Mouse (Mus musculus): ENCODE data around the gene Pik3cg. TPM values are rescaled to one million over a fixed set of nuclear protein-coding genes. Genes with fewer than 3 reads are reported as not detected.
"Not testable (repeated sequence)": the region's sequence is repeated elsewhere in the genome, so short reads cannot be mapped to it uniquely, and the experiment has no call there.

Pik3cg gene
- total RNA-seq (2014; rRNA removed; ENCODE audit: low replicate concordance) (0.61 and 2.1 TPM in 2 replicates), polyA plus RNA-seq (2015; fragmentation: Nextera tagmentation; extraction: Ambion mirVana) (0.57 and 0.66 TPM in 2 replicates)

GRCm38 (mm10) chr12:32207948-32208891 is at the start of gene Pik3cg:
Gene Pik3cg (minus strand): TSS chr12:32208659.
- H3K36me3 ChIP-seq (replicated peaks; ENCODE audit: control insufficient read depth, insufficient read depth, low read length): no peaks in the 10 kb centered on the region
- TF ChIP-seq CTCF (IDR thresholded peaks at IDR 0.05; ENCODE audit: low read depth): no peak
- no peak for TF ChIP-seq EP300 (IDR thresholded peaks at IDR 0.05; ENCODE audit: low read depth)
- no peaks in the 10 kb centered on the region for H3K9me3 ChIP-seq (replicated peaks; ENCODE audit: control insufficient read depth, low read length)
- peak within 1 kb of the TSS; percentile 37 for H3K4me3 ChIP-seq (ENCODE audit: low read depth, low read length)
- H3K9ac ChIP-seq (replicated peaks; ENCODE audit: low read depth, low read length): 0 out of 2 replicates have a peak within 1 kb of the TSS, but pooled peaks have one; percentile 26
- ATAC-seq (ENCODE audit: insufficient read depth, low read depth) (0 out of 2 replicates have a peak, but pooled peaks have one; percentile 41), DNase-seq (ENCODE audit: low spot score) (no peak)
- 52% methylated on average over 22 of the region's 22 CpGs for whole genome bisulfite sequencing
- H3K4me2 ChIP-seq (ENCODE audit: low read depth, low read length): peak within 1 kb of the TSS; percentile 47
- H3K4me1 ChIP-seq (ENCODE audit: control insufficient read depth, insufficient read depth): no peaks in the 10 kb centered on the region
- no peaks in the 10 kb centered on the region for H3K27me3 ChIP-seq (ENCODE audit: control insufficient read depth, insufficient read depth, low read length)
- H3K27ac ChIP-seq (ENCODE audit: low read depth): peak within 1 kb of the TSS; percentile 41

GRCm38 (mm10) chr12:32248483-32248882 is 40.0 kb upstream of the Pik3cg start:
- WGBS: 65% methylated on average over 2 of the region's 2 CpGs
- Histone ChIP-seq H3K4me1 (ENCODE audit: control insufficient read depth, insufficient read depth) (no peaks in the 10 kb centered on the region), H3K4me2 (ENCODE audit: low read depth, low read length) (no peak overlapping the region), H3K4me3 (ENCODE audit: low read depth, low read length) (no peak overlapping the region), H3K27me3 (ENCODE audit: control insufficient read depth, insufficient read depth, low read length) (peaks cover 3% of the 10 kb centered on the region; the same call in 1 of the 2 replicates), H3K36me3 (replicated peaks; ENCODE audit: control insufficient read depth, insufficient read depth, low read length) (no peaks in the 10 kb centered on the region), H3K9ac (replicated peaks; ENCODE audit: low read depth, low read length) (no peak overlapping the region), H3K27ac (ENCODE audit: low read depth) (no peak overlapping the region), H3K9me3 (replicated peaks; ENCODE audit: control insufficient read depth, low read length) (no peaks in the 10 kb centered on the region)
- TF ChIP-seq CTCF (IDR thresholded peaks at IDR 0.05; ENCODE audit: low read depth) (no peak), EP300 (IDR thresholded peaks at IDR 0.05; ENCODE audit: low read depth) (no peak)
- DNase-seq (ENCODE audit: low spot score) (no peak), ATAC-seq (ENCODE audit: insufficient read depth, low read depth) (no peak)

GRCm38 (mm10) chr12:32245566-32246233 is 37.2 kb upstream of the Pik3cg start:
- Histone ChIP-seq H3K4me2 (ENCODE audit: low read depth, low read length) (no peak overlapping the region), H3K9me3 (replicated peaks; ENCODE audit: control insufficient read depth, low read length) (no peaks in the 10 kb centered on the region), H3K36me3 (replicated peaks; ENCODE audit: control insufficient read depth, insufficient read depth, low read length) (no peaks in the 10 kb centered on the region), H3K27me3 (ENCODE audit: control insufficient read depth, insufficient read depth, low read length) (peaks cover 3% of the 10 kb centered on the region; the same call in 1 of the 2 replicates), H3K27ac (ENCODE audit: low read depth) (no peak overlapping the region), H3K4me1 (ENCODE audit: control insufficient read depth, insufficient read depth) (no peaks in the 10 kb centered on the region), H3K4me3 (ENCODE audit: low read depth, low read length) (no peak overlapping the region), H3K9ac (replicated peaks; ENCODE audit: low read depth, low read length) (no peak overlapping the region)
- DNase-seq (ENCODE audit: low spot score) (no peak), ATAC-seq (ENCODE audit: insufficient read depth, low read depth) (no peak)
- 72% methylated on average over 5 of the region's 5 CpGs for WGBS
- no peak for TF ChIP-seq EP300 (IDR thresholded peaks at IDR 0.05; ENCODE audit: low read depth)
- TF ChIP-seq CTCF (IDR thresholded peaks at IDR 0.05; ENCODE audit: low read depth): peak; percentile 50

GRCm38 (mm10) chr12:32243586-32243985 is 35.1 kb upstream of the Pik3cg start:
- Histone ChIP-seq H3K9ac (replicated peaks; ENCODE audit: low read depth, low read length) (no peak overlapping the region), H3K4me3 (ENCODE audit: low read depth, low read length) (no peak overlapping the region), H3K9me3 (replicated peaks; ENCODE audit: control insufficient read depth, low read length) (no peaks in the 10 kb centered on the region), H3K4me1 (ENCODE audit: control insufficient read depth, insufficient read depth) (no peaks in the 10 kb centered on the region), H3K27ac (ENCODE audit: low read depth) (no peak overlapping the region), H3K4me2 (ENCODE audit: low read depth, low read length) (no peak overlapping the region), H3K36me3 (replicated peaks; ENCODE audit: control insufficient read depth, insufficient read depth, low read length) (no peaks in the 10 kb centered on the region), H3K27me3 (ENCODE audit: control insufficient read depth, insufficient read depth, low read length) (peaks cover 3% of the 10 kb centered on the region; the same call in 1 of the 2 replicates)
- no peak for TF ChIP-seq CTCF (IDR thresholded peaks at IDR 0.05; ENCODE audit: low read depth)
- no peak for TF ChIP-seq EP300 (IDR thresholded peaks at IDR 0.05; ENCODE audit: low read depth)
- DNase-seq (ENCODE audit: low spot score) (no peak), ATAC-seq (ENCODE audit: insufficient read depth, low read depth) (no peak)
- 74% methylated on average over 1 of the region's 1 CpGs for WGBS

- DNase-seq (ENCODE audit: low spot score); H3K9ac ChIP-seq (replicated peaks; ENCODE audit: low read depth, low read length); H3K4me3 ChIP-seq (ENCODE audit: low read depth, low read length); H3K36me3 ChIP-seq (replicated peaks; ENCODE audit: control insufficient read depth, insufficient read depth, low read length); H3K4me1 ChIP-seq (ENCODE audit: control insufficient read depth, insufficient read depth); H3K9me3 ChIP-seq (replicated peaks; ENCODE audit: control insufficient read depth, low read length); H3K4me2 ChIP-seq (ENCODE audit: low read depth, low read length); H3K27me3 ChIP-seq (ENCODE audit: control insufficient read depth, insufficient read depth, low read length); H3K27ac ChIP-seq (ENCODE audit: low read depth); ATAC-seq (ENCODE audit: insufficient read depth, low read depth): not testable (repeated sequence)
- 74% methylated on average over 3 of the region's 3 CpGs for WGBS
Observed at GRCm38 (mm10) chr12:32239134-32239533, 30.7 kb upstream of the Pik3cg start.
